Mouse (Mus musculus): ENCODE results near the gene Exoc3l.
"Not testable (repeated sequence)": the region's sequence is repeated elsewhere in the genome, so short reads cannot be mapped to it uniquely, and the experiment has no call there.

Exoc3l gene

DNA sequence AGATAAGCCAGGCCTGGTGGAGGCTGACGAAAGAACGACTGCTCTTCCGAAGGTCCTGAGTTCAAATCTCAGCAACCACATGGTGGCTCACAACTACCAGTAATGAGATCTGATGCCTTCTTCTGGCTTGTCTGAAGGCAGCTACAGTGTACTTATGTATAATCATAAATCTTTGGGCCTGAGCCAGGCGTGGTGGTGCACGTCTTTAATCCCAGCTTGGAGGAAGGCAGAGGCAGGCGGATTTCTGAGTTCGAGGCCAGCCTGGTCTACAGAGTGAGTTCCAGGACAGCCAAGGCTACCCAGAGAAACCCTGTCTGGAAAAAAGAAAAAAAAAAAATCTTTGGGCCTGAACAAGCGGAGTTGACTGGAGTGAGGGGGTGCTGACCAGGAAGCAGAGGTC lies 4.5 kb downstream of the Exoc3l start:
- DNase-seq: not testable (repeated sequence)

DNA sequence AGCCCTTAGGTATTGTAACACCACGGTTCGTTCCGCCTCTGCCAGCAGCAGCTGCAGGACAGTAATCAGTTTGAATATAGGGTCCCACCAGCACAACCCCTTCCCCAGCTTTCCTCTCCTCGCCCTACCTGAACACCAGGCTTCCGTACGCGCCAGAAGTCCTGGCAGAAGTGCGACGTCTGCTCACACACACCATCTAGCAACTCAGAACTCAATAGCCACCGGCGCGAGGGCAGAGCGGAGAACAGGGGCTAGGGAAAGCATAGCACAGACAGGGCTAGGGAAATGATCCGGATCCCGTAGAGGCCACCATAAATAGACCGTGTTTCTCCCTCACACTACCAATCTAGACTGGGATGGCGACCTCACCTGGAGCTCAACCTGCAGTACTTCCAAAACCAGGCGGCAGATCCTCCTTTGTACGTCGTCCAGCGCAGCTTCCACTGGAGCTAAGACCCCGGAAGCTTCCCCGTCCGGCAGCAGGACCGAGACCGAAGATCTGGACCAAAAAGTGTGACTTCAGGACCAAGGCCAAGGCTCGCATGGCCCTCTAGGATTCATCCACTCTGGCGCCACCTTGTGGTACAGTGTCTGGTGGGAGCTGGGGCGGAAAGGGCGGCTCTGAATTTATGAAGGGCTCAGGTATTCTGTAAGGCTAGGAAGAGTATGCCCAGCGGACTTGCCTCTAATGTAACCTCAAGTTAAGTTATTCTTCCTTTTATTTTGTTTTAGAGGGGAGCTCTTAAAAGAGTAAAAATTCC lies 5.2 kb downstream of the Exoc3l start:
- peak; percentile 94 for DNase-seq

DNA sequence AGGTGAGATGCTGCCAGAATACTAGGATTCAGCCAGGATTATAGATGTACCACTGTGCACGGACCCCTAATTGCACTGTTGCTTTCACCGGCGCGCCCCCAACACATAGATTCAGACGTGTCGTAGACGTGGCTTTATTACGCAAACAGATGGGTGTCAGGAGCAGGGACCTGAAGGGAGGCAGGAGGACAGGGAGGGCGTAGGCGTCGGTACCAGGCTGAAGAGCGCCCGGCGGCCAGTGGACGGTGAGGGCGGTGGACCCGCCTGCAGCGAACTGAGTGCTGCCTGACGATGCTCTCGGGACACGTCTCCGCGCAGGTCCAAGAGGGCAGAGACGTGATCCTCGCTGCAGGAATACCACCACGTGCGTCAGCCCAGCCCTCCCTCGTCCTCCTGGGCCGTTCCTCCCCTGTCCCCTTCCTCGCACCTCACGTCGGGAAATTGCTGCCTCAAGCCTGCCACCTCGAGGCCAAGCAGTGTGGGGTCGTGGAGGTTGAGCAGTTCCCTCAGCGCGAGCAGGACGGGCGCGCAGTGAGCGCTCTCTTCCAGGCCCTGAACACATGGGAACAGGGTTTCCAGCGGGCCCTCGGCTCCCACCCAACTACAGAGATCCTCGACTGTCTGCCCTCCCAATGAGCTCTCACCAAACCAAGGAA lies 6.0 kb downstream of the Exoc3l start, which contains the start of gene 4931428F04Rik:
Gene 4931428F04Rik, minus strand, starts transcription at position 60 of the 656 bp plus-strand sequence.
- peak; percentile 77 for DNase-seq

DNA sequence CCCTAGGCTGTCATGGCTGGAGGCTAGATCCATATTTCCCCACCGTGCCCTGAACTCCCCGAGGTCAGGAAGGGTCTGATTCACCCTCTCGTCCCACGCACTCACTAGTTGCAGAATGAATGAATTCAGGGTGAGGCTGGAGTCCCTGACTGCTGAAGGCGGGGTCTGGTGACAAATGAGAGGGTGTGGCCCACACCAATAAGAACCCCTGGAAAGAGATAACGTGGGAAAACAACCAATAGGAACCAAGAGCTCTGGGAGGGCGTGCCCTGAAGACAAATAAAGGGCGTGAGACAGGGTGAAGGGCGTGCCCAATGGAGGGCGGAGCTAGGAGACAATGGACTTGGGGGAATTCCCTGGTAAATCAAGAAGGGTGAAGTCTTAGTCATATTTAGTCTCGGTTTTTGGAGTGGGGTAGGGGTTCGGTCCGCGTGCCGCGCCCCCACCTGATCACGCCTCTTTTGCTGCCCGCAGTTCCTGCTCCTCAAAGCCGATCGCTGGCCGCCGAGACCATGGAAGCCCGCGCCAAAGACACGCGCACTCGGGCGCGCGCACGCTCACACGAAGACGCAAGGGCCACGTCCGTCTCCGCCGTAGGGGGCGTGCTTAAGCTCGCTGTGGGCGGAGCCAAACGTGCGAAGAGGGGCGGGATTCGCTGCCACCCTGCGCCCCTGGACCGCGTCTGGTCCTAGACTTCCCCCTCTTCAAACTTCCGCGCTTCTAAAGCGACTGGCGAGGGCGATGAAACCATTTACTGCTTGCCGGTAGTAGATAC lies 6.8 kb downstream of the Exoc3l start:
- peak; percentile 98 for DNase-seq

DNA sequence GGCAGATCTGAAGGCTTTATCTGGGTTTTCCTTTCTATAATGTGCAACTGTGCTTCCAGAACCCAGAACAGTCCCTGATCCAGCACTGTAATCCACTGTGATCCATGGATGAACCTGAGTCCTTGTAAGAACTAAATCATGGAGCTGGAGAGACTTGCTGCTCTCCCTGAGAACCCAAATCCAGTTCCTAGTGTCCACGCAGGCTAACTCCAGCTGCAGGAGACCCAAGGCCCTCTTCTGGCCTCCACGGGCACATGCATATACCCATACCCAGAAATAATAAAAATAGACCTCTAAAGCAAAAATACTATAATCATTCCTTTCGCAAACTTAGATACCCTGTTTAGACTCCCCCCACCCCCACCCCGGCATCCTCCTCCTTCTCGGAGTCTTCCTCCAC lies 7.7 kb downstream of the Exoc3l start:
- DNase-seq: no peak

DNA sequence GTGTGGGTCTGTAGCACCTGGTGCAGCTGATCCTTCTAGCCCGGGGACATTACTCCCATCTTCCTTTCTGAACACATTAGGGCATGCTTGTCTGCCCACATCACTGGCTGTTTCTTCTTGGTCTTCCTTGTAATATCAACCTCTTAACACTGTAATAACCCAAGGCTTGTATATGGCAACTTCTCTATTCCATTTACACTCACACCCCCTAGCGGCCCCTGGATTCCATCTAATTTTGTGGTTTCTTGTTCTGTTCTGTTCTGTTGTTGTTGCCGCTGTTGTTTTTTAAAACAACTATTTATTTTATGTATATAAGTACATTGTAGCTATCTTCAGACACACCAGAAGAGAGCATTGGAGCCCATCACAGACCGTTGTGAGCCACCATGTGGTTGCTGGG lies 9.0 kb downstream of the Exoc3l start:
- no peak for DNase-seq

DNA sequence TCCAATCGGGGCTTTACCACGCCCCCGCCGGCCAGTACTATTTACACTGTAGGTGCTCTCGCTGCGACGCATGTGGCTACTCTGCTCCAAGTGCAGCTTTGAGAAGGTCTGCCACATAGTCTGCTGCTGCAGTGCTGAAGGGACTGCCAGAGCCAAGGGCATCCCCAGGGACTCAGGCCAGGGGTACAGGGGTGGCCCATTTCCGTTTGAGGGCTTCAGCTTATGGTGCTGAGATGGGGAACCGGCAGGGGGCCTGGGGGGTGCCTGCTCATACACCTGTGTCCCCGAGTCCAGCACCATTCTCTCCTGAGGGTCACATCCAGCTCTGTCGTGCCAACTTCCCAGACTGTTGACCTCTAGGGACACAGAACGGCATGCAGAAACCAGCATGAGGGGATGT lies 10.4 kb downstream of the Exoc3l start:
- DNase-seq: no peak

DNA sequence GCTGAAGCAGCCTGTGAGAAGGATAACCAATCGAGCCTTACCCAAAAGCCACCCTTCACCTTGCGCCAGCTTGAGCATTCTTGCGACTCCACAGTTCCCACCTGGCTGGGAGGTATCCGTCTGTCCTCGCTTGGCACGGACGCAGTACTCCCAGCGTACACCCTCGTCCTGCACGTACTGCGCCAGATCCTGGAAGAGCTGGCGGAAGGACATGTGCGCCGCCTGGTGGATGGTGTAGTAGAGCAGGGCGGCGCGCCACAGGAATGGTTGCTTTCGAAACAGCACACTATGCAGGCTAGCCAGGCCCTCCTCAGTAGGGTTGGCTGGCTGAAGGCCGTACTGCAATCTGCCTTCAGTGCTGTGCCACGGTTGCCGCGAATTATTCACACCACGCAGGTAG lies 12.8 kb downstream of the Exoc3l start:
- DNase-seq: peak; percentile 70

DNA sequence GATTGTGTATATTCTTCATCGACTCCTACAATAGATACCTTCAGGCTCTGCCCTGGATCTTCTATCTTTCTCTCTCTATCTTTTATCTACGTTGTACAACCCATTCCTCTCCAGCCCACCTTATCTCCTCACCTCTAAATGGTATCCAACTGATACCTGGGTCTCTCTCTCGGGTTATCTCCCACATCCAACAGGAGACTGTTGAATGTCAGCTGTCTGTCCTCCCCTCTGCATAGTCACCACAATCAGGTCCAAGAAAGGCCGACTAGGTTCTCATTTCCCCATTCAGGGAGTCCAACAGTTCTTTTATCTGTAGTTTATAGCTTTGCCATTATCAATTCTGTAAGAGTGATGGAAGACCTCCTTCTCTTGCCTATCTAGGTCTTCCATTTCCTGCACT lies 13.7 kb downstream of the Exoc3l start:
- DNase-seq: no peak

DNA sequence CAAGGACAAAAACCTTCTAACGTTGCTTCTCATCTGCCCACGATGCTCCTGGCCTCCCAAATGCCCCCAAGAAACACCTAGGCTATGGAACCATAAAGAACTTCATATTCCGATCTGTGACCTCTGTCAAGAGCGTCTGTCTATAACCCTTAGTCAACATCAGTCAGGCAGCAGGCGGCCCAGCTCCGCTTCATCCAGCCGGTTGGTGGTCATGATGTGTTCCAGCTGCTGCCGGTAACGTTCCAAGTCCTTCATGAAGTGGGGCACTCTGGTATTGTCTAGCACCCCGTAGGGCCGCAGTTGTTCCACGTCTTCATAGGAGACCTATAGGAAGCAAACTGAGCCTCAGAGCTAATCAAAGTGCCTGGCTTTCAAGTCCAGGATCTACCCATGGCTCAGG lies 14.1 kb downstream of the Exoc3l start:
- DNase-seq: no peak

DNA sequence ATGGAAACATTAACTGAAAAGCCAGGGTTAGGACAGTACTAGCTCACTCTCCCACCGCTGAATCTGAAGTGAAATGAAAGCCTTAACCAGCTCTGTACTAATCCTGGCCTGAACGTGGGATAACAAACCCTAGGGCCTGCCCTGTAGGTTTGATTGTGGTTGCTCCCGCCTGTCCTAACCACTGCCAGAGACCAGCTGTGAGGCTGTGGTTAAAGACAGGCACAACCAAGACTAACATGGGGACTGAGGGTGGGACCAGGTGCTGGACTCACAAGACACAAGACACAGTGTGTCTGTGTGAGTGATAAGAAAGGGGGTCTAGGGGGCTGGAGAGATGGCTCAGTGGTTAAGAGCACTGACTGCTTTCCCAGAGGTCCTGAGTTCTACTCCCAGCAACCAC lies 15.3 kb downstream of the Exoc3l start:
- no peak for DNase-seq

DNA sequence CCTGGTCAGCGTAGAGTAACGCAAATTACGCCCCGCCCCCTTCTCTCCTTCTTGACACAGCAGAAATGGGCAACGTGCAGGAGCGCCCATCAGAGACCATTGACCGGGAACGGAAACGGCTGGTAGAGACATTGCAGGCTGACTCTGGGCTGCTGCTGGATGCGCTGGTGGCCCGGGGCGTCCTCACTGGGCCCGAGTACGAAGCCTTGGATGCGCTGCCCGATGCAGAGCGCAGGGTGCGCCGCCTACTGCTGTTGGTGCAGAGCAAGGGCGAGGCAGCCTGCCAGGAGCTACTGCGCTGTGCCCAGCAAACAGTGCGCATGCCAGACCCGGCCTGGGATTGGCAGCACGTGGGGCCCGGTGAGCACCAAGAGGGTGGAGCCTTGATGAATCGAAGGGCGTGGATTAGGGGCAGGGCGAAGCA lies 17.0 kb downstream of the Exoc3l start:
- no peak for DNase-seq

DNA sequence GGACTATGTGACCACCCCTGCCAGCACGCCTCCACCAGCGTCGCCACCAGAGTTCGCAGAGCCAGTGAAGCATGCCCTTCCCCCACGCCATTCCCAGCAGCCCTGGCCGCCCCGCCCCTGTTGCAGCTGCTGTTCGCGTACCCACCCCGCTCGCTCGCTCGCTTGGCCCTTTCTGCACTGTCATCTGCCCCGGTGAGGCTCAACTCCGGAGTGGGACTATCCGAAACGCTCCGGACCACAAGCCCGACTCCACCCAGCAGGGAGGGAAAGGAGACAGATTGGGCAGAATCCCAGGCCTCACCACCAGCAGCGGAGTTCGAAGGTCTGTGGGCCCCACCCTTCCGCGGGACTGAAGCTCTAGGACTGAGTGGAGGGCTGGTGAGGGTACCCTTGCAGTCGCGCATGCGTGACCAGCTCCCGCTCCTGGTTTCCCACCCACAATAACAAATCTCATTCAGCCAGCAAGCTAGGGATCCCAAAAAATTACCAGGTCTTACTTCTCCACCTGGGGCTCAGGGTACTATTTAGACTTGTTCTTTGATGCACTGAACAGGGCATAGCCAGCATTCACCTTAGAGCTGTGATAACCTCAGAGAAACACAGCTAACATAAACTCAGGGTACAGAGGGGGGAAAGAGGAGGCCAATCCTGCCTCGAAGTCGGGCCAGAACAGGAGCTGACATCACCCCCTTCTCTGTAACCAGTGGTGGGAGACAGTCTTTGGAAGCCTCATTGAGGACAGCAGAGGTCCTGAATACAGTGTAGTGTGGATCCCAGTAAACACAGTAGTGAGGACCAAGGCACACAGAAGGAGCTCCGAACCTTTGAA lies 19.4 kb downstream of the Exoc3l start:
- peak; percentile 76 for DNase-seq

DNA sequence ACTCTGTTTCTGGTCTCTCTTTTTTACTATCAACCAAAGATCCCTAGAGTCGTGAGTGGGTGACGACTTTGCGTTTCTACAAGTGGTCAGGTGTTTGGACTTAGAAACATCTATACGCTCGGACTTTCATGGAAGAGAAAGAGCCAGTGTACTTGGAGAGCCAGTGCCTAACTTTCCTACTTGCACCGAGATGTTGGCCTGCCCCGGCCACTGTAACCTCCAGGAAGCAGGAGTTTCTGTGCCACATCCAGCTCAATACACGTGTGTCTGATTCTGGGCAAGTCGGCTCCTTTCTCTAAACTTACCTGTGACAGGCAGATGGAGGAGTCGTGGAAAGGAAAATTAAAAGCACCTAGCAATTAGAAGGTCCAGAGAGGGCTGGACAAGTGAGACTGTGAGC lies 20.1 kb downstream of the Exoc3l start, which contains the start of gene Nol3:
Gene Nol3, plus strand, starts transcription at position 301 of the 400 bp plus-strand sequence.
- no peak for DNase-seq

DNA sequence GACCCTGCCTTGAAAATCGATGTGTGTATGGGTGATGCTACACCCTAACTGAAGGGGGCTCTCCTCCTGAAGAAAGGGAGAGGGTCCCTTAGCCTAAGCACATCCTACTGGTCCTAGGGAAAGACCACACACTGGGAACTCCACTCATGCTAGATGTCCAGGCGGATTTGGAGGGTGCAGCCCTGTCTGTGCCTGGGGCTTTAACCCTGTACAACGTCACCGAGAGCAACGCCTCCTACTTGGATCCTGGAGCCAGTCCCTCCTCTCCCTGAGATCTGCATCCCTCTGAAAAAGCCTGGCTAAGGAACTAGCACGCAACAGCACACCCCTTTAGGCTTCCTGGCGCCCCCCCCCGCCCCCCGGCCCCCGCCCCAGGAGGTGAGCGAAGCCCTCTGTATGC lies 20.5 kb downstream of the Exoc3l start:
- no peak for DNase-seq

DNA sequence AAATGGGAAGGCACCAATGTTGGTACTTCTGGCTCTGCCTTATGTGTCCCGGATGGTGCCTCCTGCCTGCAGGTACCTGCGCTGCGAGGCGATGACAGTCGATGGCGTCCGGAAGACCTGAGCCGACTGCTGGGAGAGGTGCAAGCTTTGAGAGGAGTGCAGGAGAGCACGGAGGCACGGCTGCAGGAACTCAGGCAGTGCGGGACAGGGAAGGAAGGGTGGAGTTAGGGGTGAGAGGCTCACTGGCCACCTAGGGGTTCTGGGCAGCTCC lies 25.1 kb downstream of the Exoc3l start:
- no peak for DNase-seq

DNA sequence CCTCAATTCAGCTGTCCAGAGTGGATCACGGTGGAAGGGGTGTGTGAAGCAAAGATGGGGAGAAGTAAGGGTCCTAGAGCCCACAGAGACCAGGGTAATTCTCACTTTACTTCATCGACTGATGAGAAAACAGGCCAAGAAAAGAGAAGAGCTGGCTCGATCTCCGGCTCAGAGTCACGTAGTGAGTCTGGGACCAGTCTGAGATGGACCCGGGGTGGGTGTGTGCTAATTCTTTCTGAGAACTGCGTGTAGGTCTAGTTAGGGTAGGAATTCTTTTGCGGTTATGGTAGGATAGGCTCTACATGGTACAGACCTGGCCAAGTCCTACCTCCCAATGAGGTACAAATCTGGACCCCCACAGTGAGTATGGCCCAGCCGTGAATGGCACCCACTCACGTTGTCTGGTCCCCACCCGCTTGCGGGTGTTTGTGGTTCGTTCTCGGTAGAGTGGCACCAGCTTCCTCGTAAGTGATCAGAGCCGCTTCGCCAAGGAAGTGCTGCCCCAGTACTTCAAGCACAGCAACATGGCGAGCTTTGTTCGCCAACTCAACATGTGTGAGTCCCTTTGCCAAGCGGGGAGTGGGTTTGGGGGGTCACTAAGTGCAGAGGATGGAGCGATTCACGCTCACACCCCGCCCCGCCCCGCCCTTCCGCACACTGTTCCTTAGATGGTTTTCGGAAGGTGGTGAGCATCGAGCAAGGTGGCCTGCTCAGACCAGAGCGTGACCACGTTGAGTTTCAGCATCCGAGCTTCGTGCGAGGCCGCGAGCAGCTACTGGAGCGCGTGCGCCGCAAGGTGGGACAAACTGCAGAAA lies 25.6 kb downstream of the Exoc3l start:
- no peak for DNase-seq

DNA sequence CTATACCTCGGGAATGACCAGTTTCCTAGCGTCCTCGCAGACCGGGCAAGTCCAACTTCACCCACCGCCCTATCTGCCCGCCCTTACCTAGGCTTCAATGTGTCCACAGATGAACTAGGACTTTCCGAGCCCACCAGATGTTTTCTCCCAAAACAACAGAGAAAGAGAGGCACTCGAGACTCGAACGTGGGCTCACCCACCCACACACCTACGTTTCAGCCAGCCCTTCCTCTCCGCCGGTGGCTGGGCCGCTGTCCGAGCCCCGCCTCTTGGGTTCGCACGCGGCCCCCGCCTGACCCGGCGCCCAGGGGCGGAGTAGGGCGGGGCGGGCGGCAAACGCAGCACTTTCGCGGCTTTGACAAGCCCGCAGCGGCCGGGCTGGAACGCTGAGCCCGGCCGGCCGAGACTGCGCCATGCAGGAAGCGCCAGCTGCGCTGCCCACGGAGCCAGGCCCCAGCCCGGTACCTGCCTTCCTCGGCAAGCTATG lies 26.4 kb downstream of the Exoc3l start, which contains the start of gene Hsf4:
Gene Hsf4, plus strand, starts transcription at position 341 of the 487 bp plus-strand sequence.
- DNase-seq: peak; percentile 66

DNA sequence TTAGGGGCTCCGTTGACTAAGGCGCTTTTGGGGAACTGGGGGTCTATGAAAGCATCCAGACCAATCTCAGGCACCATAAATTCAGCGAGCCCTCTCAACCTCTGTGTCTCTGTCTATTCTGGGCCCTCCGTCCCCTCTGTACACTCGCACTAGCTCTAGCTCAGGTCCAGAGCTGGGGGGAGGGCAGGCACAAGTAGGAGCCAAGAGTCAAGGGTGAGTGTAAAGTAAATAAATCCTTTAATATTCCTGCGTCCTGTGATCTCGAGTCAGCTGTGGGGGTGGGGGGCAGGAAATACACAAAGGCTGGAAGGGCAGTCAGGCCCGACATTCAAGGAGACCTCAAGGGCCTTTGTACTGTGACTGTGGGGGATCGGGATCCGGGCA lies 26.8 kb downstream of the Exoc3l start:
- DNase-seq: no peak

DNA sequence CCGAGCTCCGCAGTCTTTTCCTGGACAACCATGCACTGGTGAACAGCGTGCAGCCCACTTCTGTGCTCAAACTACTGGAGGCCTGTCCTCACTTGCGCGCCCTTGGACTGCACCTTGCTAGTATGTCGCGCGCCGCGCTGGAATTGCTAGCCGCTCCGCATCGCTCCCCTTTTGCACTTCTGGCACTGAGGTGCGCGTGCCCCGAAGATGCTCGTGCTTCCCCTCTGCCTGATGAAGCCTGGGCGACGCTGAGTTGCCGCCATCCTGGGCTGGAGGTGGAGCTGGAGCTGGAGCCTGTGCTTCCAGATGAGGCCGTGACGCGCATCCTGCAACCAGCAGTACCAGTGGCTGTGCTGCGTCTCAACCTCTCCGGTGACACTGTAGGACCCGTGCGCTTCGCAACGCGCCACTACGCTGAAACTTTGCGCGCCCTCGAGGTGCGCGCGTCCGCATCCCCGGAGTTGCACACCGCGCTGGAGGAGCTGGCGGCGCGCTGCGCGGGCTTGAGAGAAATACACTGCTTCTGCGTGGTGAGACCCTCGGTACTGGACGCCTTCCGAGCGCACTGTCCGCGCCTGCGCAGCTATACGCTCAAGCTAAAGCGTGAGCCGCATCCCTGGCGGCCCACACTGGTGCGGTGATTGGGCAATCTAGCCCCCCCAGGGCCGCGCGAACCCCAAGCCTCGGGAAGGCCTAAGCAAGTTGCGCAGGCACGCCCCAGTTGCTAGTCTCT lies 27.4 kb downstream of the Exoc3l start:
- peak; percentile 91 for DNase-seq

DNA sequence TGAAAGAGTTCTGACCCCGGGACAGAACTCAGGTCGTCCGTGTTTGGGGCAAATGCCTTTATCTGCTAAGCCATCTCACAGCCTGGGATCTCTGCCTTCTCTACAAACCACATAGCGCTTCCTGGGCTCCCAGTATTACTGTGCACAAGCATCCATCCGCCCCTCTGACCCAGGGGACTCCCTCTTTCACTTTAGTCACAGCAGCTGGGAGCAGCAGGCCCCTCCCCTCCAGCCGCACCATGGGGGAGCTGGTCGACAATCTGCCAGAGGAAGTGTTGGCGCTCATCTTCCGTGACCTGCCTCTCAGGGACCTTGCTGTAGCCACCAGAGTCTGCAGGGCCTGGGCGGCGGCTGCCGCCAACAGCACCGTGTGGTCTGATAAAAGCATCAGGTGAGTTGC lies 29.1 kb downstream of the Exoc3l start:
- DNase-seq: no peak

Measured in embryo, embryonic 11 days (tissue).